Mouse (Mus musculus) kidney, postnatal 14 days (tissue): ENCODE measurements around the gene Fam214a.

Source experiments
- DNase-seq: peaks from one replicate; pipeline ENCODE4 v3.0.0; 2022; ENCODE audit warnings: mixed read lengths

Fam214a gene

DNA sequence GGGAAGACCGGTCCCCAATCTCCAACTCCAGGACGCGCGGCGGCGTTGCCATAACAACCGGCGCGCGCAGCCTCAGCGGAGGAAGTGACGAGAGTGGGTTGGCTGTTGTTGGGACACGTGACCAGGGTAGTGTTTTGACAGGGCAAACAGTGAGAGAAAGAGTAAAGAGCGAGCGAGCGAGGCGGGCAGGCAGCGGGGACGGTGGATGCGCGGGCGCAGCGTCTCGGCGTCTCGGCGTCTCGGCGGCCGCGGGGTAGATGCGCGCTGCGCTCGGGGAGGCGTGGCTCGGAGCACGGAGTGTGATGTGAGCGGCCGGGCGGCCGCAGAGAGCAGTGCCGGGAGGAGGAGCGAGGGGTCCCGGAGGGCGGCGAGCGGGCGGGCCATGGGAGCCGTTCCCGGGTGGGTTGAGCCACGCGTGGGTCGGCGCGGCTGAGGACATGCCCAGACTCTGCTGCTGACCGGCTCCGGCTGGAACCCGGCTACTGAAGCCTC is at the start of gene Fam214a:
Gene Fam214a, plus strand, starts transcription at position 129 of the 492 bp plus-strand sequence.
- peak; percentile 95 for DNase-seq

DNA sequence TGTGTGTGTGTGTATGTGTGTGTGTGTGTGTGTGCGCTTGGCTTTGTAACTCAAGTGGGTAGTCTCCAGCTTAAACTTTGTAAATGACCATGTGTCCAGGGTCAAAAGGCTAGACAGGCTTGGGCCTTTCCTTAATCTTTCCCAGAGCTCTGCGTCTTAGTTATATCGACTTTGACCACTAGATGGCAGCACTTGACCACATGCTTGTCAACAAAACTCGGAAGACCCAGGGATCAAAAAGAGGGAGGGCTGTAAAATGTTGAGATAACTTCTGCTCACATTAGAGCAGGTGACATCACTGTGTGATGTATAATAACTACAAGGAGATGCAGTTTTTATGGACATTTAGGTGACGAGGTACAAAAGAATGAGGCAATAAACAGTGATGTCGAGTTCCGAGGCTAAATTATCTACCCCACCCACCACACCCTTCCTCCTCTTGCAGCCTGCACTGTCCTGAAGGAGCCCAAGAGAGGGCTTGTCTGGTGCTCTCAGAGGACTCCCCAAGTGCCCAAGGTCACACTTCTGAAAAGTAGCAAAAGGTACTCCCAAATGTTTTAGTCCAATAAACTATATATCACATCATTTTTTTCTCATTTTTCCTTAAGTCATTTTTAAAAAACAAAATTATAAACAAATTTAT is 47.7 kb upstream of the Fam214a start:
- DNase-seq = peak; percentile 79

DNA sequence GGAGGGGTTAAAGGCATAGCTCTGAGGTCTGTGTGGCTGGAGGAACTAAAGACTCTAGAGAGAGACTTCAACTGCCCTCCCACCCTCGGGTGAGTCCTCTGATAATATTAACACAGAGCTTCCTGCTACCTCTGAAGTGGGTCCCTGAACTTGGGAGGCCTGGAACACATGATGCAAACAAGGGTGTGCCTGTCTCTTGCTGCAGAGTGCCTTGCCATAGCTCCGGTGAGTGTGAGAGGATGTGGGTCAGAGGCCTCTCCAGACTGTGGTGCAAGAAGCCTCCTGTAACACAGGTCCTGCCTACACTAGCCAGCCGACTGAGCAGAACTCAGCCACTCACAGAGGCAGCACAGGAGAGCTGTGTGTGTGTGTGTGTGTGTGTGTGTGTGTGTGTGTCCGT is 45.7 kb upstream of the Fam214a start:
- DNase-seq = no peak

DNA sequence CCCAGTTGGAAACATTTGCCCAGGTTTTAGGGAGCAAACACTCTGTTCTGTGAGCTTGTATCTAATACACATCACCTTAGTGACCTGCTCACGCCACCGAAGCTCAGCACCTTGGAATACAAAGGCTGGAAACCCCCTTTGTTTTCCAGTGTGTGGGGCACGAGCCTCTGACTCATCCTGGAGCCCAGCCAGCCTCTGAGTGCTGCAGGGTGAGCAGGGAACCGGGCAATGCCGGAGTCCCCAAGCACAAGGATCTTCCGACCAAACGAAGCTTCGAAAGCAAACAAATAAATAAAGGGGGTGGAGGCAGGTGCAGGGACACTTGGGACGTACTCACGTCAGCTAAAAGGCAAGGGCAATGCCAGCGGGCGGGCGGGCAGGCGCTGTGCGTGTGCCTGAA is 43.4 kb upstream of the Fam214a start:
- DNase-seq = peak; percentile 32

DNA sequence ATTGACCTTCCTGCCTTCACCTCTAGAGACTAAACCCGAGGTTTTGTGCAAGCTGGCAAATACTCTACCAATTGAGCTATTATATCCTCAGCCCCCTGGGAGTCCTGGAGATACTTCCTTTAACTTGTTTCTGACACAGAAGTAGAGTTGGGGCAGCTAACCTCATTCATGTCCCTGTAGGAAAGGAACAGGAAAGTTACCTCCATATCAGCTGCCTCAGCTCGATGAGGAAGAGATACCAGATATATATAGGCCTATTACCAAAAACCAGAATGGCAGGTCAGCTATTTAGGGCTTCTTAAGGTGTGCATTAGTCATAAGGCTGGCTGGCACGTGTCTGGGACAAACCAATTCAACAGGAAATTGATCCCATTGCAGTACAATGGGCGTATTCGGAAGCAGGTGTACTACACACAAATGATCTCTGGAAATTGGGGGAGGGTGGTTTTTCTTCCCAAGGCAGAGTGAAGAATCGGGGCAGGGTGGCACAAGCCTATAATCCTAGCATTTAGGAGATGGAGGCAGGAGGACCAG is 42.4 kb upstream of the Fam214a start:
- DNase-seq = no peak

DNA sequence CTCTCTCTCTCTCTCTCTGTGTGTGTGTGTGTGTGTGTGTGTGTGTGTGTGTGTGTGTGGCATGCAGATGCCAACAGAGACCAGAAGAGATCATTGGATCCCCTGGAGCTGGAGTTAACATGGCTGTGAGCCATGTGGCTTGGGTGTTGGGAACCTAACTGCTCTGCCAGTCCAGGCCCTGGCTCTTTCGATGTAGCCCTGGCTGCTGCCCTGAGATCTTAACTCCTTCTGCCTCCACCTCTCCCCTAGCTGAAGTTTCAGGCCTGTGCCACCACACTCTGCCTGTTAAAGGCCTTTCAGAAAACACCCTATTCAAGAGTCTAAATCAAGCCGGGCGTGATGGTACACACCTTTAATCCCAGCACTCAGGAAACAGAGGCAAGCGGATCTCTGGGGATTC is 41.3 kb upstream of the Fam214a start:
- peak; percentile 32 for DNase-seq

DNA sequence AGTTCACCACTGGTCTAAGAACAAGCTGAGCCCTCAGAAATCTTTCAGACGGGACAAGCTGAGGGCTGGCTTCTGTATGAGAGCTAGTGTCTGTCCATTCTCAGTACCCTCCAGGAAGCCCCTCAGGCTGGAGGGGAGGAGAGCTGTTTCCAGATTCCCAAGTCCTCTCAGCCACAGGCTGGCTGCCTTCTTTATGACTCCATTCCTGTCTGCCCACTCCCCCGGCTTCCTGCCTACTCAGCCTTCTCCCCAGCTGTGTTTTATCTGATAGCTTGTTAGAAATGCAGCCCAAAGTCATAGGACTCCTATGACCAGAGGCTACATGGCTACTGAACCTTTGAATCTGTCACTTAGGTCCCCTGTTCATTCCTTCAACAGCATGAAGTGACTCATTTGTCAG is 40.8 kb upstream of the Fam214a start:
- peak; percentile 59 for DNase-seq

DNA sequence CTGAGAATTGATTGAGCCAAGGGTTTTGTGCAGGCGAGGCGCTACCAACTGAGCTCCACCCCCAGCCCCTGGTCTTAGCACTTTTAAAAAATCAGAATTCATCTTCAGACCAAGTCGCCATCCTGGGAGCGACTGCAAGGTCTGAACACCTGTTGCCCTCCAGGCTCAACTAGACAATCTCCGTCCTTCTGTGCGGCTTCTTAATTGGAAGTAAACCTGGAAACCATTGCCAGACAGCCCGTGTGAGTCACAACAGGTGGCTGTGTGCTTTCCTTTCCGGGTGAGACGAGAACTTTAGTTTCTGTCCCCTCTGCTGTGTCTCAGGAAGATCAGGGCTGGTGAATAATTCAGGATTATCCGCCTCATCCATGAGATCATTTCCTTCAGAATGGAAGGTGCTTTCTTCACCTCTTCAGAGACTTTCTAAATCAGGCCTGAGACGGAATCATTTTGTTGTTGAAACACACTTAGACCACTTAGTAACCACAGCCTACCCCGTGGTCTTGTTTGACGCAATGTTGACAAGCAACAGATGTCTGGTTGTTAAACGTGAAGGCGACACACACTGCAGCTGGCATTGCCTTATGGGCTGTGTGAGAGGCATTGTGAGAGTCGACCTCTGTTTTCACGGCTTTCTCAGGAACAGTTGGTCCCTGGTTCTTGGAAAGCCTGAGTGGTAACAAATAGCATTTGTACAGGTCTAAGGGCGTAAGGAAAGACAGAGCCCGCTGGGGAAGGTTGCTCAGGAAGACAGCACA is 39.9 kb upstream of the Fam214a start:
- no peak for DNase-seq

DNA sequence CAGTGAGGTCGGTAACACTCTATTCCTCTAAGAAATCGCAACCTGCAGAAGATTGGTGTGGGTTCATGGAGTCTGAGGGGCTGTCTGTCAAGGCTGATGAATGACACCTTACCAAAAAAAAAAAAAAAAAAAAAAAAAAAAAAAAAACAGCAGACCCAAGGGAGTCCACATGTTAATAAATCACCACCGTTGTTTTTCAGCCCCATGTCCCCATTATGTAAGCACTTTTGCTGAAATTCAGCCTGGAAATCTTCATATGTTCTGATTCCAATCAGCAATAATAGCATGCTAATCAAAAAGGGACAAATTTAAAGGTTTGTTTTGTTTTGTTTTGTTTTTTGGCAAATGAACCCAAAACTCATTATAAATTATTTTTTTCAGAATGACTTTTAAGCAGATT is 37.1 kb upstream of the Fam214a start:
- DNase-seq = no peak

DNA sequence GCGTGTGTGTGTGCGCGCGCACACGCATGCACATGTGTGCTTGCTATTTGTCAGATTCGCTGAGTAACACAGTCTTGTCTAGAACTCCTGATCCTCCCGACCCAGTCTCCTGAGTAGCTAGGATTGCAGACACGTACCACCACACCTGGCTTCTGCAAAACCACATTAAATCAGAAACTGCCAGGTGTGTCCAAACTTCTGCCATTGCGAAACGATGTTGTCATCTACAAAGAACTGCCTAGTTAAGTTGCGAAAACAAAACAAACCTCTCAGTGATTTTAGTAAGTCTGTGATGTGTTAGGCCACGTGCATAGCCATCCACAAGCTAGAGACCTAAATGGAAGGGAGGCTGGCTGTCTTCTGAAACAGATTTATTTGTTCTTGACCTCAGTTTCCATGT is 32.2 kb upstream of the Fam214a start:
- DNase-seq = no peak

DNA sequence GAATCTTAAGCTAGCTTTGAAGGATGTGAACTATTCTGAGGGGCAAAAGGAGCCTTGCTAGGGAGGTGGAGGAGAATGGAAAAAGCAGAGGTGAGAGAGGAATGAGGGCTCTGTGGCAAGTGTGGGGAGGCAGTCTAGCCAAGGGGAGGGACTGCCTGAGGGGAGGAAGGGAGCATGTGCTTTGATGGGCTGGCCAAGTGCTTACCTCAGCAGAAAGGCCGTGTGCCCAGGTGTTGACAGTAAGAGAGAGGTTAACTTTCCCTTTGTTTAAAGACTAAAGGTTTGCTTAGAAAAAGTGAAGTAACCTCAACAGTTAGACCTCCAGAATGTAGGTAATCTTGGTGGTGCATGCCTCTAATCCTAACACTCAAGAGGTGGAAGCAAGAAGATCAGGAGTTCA is 31.3 kb upstream of the Fam214a start:
- DNase-seq = no peak

DNA sequence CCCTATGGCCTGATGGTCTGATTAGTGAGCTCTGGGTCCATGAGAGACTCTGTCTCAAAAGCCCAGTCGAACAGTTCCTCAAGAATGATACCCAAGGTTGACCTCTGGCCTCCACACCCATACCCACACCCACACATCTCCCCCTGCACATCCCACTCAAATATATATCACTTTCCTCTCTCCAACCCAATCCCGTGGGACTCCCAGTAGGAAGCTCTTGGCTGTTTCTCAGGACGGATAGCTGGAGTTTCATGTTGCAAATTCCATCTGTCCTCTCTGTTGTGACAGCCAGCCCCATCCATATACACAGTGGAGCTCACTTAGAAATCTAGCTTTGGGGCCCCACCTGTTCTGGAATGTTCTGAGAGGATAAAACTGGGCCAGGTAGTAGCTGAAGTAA is 29.8 kb upstream of the Fam214a start:
- no peak for DNase-seq

DNA sequence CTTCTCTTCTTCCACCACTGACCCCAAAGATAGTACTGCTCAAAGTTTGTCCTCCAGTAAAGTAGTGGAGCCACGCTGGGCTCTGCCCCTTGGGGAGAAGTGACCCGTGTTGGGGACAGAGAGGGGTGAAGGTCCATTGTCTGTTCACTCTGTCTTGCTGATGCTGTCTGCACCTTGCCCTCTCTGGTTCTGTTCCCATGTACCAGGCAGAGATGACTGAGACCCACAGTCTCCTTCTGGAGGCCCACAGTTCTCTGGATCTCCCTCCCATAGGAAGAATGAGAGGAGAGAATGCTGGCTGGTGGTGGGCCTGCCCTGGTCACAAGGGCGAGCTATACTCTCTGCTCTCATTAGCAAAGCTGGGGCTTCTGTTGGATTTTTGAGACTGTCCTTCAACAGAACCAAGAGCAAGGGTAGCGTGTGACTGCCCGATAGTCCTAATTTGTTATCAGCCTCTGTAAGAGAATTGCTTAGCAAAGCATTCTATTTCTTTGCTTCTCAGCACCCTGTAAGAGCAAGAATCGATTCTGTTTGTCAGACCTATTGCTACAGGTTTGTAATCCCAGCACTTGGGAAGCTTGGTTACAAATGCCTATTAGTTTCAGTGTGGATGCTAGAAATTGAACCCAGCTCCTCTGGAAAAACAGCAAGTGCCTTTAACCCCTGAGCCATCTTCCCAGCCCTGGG is 29.2 kb upstream of the Fam214a start:
- peak; percentile 33 for DNase-seq

DNA sequence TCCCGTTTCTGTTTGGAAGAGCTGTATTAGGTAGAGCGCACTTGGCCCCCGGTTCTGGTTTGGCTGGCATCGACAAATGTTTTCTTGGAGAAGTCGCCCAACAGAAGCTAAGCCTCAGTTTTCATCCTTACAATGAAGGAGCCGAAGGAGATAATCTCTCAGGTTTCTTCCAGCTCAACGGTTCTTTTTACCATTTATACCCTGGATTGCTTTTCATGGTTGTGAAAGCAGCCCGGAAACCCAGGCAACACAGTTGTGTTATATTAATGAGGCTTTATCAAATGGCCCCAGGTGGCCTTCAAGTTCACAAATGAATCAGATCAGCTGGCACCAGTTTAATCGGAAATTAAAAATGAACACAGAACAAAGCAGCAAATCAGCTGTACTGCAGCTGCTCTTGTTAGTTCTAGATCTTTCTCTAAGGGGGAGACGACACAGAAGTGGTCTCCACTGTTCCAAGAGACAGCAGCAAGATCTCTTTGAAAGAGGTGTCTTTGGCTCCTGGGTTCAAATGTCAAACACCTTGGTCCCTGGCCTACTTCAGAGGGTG is 27.4 kb upstream of the Fam214a start:
- no peak for DNase-seq

DNA sequence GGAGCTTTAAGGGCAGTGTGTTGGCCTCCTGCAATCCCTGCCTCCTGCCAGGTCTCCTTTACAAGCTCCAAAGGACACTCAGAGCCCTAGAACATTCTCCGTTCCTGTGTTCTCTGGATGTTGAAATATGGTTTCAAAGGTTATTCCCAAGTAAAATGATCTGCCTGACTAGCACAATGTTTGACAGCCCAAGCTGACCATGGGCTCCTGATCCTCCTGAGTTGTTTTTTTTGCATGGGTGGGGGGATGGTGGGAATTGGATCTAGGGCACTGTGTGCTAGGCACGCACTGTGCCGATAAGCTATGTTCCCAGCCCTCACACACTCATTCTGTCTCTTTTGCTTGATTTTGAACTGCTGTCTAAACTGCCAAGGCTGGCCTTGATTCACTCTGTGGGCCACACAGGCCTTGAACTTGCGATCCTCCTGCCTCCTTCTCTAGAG is 22.7 kb upstream of the Fam214a start:
- DNase-seq = no peak

DNA sequence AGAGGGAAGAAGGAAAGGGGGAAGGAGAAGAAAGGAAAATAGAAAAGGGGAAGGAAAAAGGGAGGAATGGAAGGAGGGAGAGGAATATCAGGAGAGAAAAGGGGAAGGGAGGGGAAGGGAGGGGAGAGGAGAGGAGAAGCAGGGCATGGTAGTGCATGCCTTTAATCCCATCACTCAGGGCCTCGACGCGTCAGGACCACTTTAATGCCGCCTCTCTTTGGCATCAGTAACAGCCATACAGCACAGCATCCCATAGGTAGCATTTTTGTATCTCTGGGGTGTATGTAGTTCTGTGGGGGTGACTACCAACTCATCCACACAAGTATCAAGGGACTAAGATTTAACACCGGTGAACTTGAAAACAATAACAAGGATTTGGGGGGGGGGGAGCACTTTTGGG is 22.0 kb upstream of the Fam214a start:
- no peak for DNase-seq

DNA sequence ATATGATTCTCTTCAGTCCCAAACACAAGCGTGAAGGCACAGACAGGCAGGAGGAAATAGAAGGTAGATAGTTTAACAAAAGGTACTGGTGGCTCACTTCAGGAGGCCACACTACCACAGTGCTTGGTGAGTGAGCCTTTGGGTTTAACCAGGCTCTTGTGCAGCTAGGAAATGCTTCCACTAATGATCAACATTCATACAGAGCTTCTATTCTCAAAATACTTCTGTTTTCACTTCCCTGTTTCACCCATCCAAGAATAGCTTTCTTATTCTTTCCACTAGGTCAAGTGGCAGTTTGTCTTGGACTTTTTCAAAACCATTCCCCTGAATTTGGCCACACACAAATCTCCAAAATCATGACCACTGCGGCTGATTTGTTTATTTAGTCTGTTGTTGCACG is 17.4 kb upstream of the Fam214a start:
- DNase-seq = no peak

DNA sequence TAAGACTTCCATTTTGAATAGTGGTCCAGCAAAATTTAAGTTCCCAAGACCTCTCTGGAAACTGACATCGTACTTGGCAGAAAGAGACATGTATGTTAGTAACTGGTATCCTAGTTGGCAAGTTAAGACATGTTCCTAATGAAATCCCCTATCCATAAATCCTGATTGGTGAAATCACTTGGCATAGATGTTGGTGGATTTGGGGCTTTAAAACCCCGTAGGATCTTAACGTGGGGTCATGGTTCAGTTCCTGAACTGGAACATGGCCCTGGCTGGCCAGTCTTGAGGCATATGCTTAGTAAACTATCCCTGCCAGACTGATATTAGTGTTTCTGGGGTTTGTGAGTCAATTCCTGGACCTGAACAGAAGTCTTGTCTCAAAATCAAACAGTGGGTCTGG is 14.9 kb upstream of the Fam214a start:
- DNase-seq = no peak

DNA sequence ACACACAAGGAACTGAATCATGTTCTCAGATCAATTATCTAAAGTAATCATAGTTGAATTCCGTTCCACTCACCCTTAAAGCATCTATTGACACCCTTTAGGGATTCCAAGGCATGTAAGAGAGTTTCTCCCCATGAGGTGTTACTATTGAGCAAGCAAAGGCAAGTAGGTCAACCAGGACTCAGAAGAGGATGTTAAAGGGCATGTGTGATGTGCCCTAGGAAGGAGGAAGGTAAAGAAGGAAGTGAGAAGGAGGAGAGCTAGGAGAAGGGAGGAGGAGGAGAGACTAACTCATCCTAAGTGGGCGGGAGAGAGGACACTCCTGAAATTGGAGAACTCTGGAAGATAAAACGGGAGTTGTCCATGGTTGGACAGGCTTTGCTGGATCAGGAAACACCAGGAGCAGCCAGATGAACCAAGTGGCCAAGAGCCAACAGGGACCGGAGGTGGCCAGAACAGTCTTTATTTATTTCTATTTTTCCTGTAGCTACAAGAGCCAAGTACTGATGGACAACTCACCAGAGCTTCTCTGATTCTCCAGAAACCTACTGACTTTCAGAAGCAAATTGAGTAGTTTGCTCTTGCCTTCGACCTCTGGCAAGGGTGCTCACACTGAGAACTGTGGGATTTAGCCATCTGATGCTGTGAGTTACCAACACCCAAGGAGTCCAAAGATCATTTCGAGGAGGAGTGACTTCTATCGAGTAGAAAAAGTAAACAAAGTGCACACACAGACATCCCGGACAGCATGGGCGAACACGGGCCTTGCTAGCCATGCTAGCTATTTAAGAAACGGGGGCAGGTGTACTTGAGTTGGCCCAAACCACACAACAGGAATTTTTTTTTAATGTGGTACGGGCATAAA is 13.8 kb upstream of the Fam214a start:
- peak; percentile 53 for DNase-seq

DNA sequence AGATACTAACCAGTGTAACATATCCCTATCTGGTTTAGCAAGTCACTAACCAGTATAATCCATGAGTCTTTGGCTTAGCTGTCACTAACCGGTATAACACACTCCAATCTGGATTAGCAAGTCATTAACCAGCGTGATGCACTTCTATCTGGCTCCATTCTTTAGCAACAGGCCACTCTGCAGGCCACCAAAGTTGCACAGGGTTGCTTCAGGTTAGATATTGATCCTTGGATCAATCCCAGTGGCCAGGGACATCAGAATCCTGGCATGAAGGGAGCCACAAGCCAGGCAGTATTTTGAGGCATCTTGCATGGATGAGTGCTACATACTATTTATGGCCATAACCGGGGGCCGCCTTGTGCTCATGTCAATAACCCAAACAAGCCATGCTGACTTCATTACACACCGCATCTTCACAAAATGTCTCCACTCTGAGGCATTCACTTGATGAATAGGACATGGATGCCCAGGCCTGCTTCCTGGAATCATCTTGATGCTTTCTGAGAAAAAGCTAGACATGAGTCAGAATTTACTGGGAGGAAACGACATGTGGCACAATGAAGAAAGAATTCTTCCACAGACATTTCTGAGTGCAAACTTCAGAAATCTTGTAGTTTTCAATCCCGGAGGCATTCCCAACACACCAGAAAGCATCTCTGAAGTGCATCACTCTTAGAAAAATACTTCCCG is 5.8 kb upstream of the Fam214a start:
- DNase-seq = no peak

DNA sequence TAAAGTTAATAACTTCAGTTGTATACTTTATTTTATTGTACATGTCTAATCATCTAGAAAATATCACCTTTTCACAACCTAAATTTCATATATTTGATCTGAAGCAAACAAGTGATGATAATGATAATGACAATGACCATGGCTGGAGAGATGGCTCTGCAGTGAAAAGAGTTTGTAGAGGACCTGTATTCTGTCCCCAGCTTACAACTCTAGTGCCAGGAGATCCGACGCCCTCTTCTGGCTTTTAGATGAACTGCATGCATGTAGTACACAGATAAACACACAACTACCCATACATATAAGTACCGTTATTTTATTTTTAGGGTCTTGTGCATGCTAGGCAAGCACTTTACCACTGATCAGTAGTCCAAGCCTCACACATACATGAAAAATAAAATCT is 1.2 kb upstream of the Fam214a start:
- no peak for DNase-seq

DNA sequence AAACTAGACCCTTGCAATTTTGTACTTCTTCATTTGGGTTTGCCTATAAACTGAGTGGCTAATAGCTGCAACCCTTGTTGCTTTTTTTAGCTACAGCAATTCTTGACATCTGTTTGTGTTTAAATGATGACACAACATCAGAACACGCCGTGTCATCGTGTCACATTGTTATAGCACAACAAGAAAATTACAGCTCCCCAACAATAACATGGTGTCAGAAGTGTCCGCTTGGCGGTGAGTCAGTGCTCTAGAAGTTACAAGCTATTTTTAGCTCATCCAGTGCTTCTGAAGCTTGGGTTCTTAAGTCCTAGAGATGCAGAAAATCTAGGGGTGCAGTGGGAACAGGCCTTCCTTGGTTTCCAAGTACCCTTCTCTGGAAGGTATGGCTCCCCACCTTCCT is 578 bp upstream of the Fam214a start:
- DNase-seq = no peak
